Mouse (Mus musculus): Measurements from ENCODE around the gene Slc1a2.

GRCm38 (mm10) chr2:102701382-102701781 is 42.9 kb downstream of the Slc1a2 start:
- no peak for TF ChIP-seq CTCF (IDR thresholded peaks at IDR 0.05; ENCODE audit: low read depth, low read length)
- no peak for TF ChIP-seq POLR2A (IDR thresholded peaks at IDR 0.05; ENCODE audit: extremely low read depth, insufficient read depth, low read length)

Measured in liver, adult 2 months (tissue).